Mouse (Mus musculus) adrenal gland, postnatal 25 days (tissue): ENCODE data around the gene Isg20l2. TPM values are rescaled to one million over a fixed set of nuclear protein-coding genes. Genes with fewer than 3 reads are reported as not detected.
A peak's percentile ranks its signal among the peaks of the same experiment; 100 is the strongest.

Experiments
- DNase-seq: peaks from one replicate; pipeline ENCODE4 v3.0.0; 2021; ENCODE audit warnings: mixed read lengths
- total RNA-seq: library from RNA; stranded (reverse); gene quantifications from 2 replicates; pipeline ENCODE4 v1.2.3, GENCODE M21; 2021

Gene Isg20l2
- total RNA-seq, 1 experiment from 2014 or later: 22.7 TPM

GRCm38 (mm10) chr3:87910573-87911141 lies 19.5 kb upstream of the Isg20l2 start:
- DNase-seq: peak; percentile 81

- no peak for DNase-seq
Measured at GRCm38 (mm10) chr3:87913491-87913890, 16.6 kb upstream of the Isg20l2 start.

GRCm38 (mm10) chr3:87913891-87914290 lies 16.2 kb upstream of the Isg20l2 start:
- no peak for DNase-seq

- DNase-seq: no peak
Measured at GRCm38 (mm10) chr3:87916990-87917389, 13.1 kb upstream of the Isg20l2 start.

- DNase-seq: no peak
Measured at GRCm38 (mm10) chr3:87918551-87918950, 11.6 kb upstream of the Isg20l2 start.

GRCm38 (mm10) chr3:87919336-87920108 lies 10.6 kb upstream of the Isg20l2 start, which contains the start of gene Mrpl24:
TSS of gene Mrpl24 (plus strand) at chr3:87919506.
- peak; percentile 55 for DNase-seq

- no peak for DNase-seq
Measured at GRCm38 (mm10) chr3:87920270-87920943, 9.7 kb upstream of the Isg20l2 start.

- DNase-seq: peak; percentile 12
Measured at GRCm38 (mm10) chr3:87924996-87925395, 5.1 kb upstream of the Isg20l2 start.

- no peak for DNase-seq
Measured at GRCm38 (mm10) chr3:87927452-87927851, 2.7 kb upstream of the Isg20l2 start.

GRCm38 (mm10) chr3:87929341-87930077 lies 605 bp upstream of the Isg20l2 start:
- no peak for DNase-seq

GRCm38 (mm10) chr3:87934026-87934425 lies 3.9 kb downstream of the Isg20l2 start:
- DNase-seq: no peak

- DNase-seq: no peak
Measured at GRCm38 (mm10) chr3:87934501-87934900, 4.4 kb downstream of the Isg20l2 start.

GRCm38 (mm10) chr3:87935201-87935600 lies 5.1 kb downstream of the Isg20l2 start:
- DNase-seq: no peak

GRCm38 (mm10) chr3:87935776-87936175 lies 5.7 kb downstream of the Isg20l2 start:
- DNase-seq: peak; percentile 87

- no peak for DNase-seq
Measured at GRCm38 (mm10) chr3:87940611-87941010, 10.5 kb downstream of the Isg20l2 start.

- DNase-seq: no peak
Measured at GRCm38 (mm10) chr3:87942471-87942870, 12.4 kb downstream of the Isg20l2 start.

- DNase-seq: no peak
Measured at GRCm38 (mm10) chr3:87943586-87943985, 13.5 kb downstream of the Isg20l2 start.

GRCm38 (mm10) chr3:87944838-87945600 lies 14.9 kb downstream of the Isg20l2 start:
- DNase-seq: no peak

GRCm38 (mm10) chr3:87945781-87946540 lies 15.8 kb downstream of the Isg20l2 start:
- DNase-seq: no peak

- no peak for DNase-seq
Measured at GRCm38 (mm10) chr3:87946541-87946860, 16.4 kb downstream of the Isg20l2 start.
